Mouse (Mus musculus) megakaryocyte, embryonic 14.5 days (primary cell): ENCODE data around the gene Fam198b.

Source experiments
- FLI1 ChIP-seq: IDR thresholded peaks from 2 replicates; pipeline ENCODE4 v1.6.1; 2012; ENCODE audit warnings: low read length, inconsistent platforms, mixed read lengths
- GATA1 ChIP-seq: IDR thresholded peaks from 3 replicates; pipeline ENCODE4 v1.6.1; 2012; ENCODE audit warnings: mixed read lengths, low read length, inconsistent platforms, borderline replicate concordance

GRCm38 (mm10) chr3:79842616-79843016 is 41.7 kb upstream of the Fam198b start:
- no peak for TF ChIP-seq GATA1
- no peak for TF ChIP-seq FLI1
